Mouse (Mus musculus): ENCODE results near the gene Arhgap15. TPM values are rescaled to one million over a fixed set of nuclear protein-coding genes. Genes with fewer than 3 reads are reported as not detected.

The Arhgap15 gene
- total and polyA plus RNA-seq, 3 experiments: 1.5 to 2.8 TPM; not detected in 1

GRCm38 (mm10) chr2:44271455-44272346 lies 523.1 kb downstream of the Arhgap15 start:
- Histone ChIP-seq H3K36me3 (ENCODE audit: control insufficient read depth in 1 of 2, insufficient read depth in 2 of 2, low read length in 2 of 2) (no peaks in the 10 kb centered on the region), H3K27ac (ENCODE audit: control insufficient read depth, low read depth, low read length) (no peak overlapping the region), H3K79me2 (ENCODE audit: control insufficient read depth, insufficient read depth, low read length, poor library complexity) (no peaks in the 10 kb centered on the region), H3K27me3 (ENCODE audit: control insufficient read depth in 1 of 2, insufficient read depth in 2 of 2, low read length in 2 of 2) (no peaks in the 10 kb centered on the region), H3K4me1 (ENCODE audit: control insufficient read depth in 1 of 2, insufficient read depth in 2 of 2, low read length in 2 of 2) (no peaks in the 10 kb centered on the region), H3K9ac (ENCODE audit: control insufficient read depth, low read depth, low read length, poor library complexity, severe bottlenecking) (no peak overlapping the region), H3K4me3 (ENCODE audit: control insufficient read depth in 1 of 2, insufficient read depth in 1 of 2, low read depth in 2 of 2, low read length in 2 of 2) (no peak overlapping the region), H3K9me3 (replicated peaks; ENCODE audit: insufficient read depth, low read length) (no peaks in the 10 kb centered on the region)
- TF ChIP-seq MYB (IDR thresholded peaks at IDR 0.05; ENCODE audit: low read depth, low read length) (no peak), ZMIZ1 (IDR thresholded peaks at IDR 0.05; ENCODE audit: low read depth, low read length) (no peak), CTCF (IDR thresholded peaks at IDR 0.05 in 2 of 3, conservative IDR thresholded peaks at IDR 0.05 in 1 of 3; ENCODE audit: control insufficient read depth in 1 of 3, insufficient read depth in 1 of 3, low read depth in 2 of 3, low read length in 3 of 3, poor library complexity in 1 of 3, severe bottlenecking in 1 of 3) (no peak), MAX (IDR thresholded peaks at IDR 0.05; ENCODE audit: low read length) (no peak)
- no peak for DNase-seq (ENCODE audit: low read depth, low spot score)

- TF ChIP-seq MYB (IDR thresholded peaks at IDR 0.05; ENCODE audit: low read depth, low read length): no peak
- TF ChIP-seq MAX (IDR thresholded peaks at IDR 0.05; ENCODE audit: low read length): no peak
- no peak for TF ChIP-seq BHLHE40 (IDR thresholded peaks at IDR 0.05; ENCODE audit: borderline replicate concordance, low read depth, low read length)
- no peak for DNase-seq (ENCODE audit: low read depth, low spot score)
- no peak overlapping the region for H3K9ac ChIP-seq (ENCODE audit: control insufficient read depth, low read depth, low read length, poor library complexity, severe bottlenecking)
Measured at GRCm38 (mm10) chr2:44272606-44273005, 524.0 kb downstream of the Arhgap15 start.

GRCm38 (mm10) chr2:44274425-44274824 lies 525.8 kb downstream of the Arhgap15 start:
- TF ChIP-seq CHD1 (IDR thresholded peaks at IDR 0.05; ENCODE audit: low read depth, low read length) (no peak), MAX (IDR thresholded peaks at IDR 0.05; ENCODE audit: low read length) (no peak), ZMIZ1 (IDR thresholded peaks at IDR 0.05; ENCODE audit: low read depth, low read length) (no peak)
- H3K27me3 ChIP-seq (ENCODE audit: control insufficient read depth in 1 of 2, insufficient read depth in 2 of 2, low read length in 2 of 2): no peaks in the 10 kb centered on the region
- no peak for DNase-seq (ENCODE audit: low read depth, low spot score)
- no peaks in the 10 kb centered on the region for H3K4me1 ChIP-seq (ENCODE audit: control insufficient read depth in 1 of 2, insufficient read depth in 2 of 2, low read length in 2 of 2)
- no peaks in the 10 kb centered on the region for H3K9me3 ChIP-seq (replicated peaks; ENCODE audit: insufficient read depth, low read length)
- H3K27ac ChIP-seq (ENCODE audit: control insufficient read depth, low read depth, low read length): no peak overlapping the region
- no peak overlapping the region for H3K4me3 ChIP-seq (ENCODE audit: control insufficient read depth in 1 of 2, insufficient read depth in 1 of 2, low read depth in 2 of 2, low read length in 2 of 2)
- no peak overlapping the region for H3K9ac ChIP-seq (ENCODE audit: control insufficient read depth, low read depth, low read length, poor library complexity, severe bottlenecking)
- no peaks in the 10 kb centered on the region for H3K36me3 ChIP-seq (ENCODE audit: control insufficient read depth in 1 of 2, insufficient read depth in 2 of 2, low read length in 2 of 2)
- no peaks in the 10 kb centered on the region for H3K79me2 ChIP-seq (ENCODE audit: control insufficient read depth, insufficient read depth, low read length, poor library complexity)

More at GRCm38 (mm10) chr2:44272606-44273005, 524.0 kb downstream of the Arhgap15 start:
- Histone ChIP-seq H3K79me2 (ENCODE audit: control insufficient read depth, insufficient read depth, low read length, poor library complexity) (no peaks in the 10 kb centered on the region), H3K27ac (ENCODE audit: control insufficient read depth, low read depth, low read length) (no peak overlapping the region), H3K4me3 (ENCODE audit: control insufficient read depth in 1 of 2, insufficient read depth in 1 of 2, low read depth in 2 of 2, low read length in 2 of 2) (no peak overlapping the region), H3K27me3 (ENCODE audit: control insufficient read depth in 1 of 2, insufficient read depth in 2 of 2, low read length in 2 of 2) (no peaks in the 10 kb centered on the region), H3K4me1 (ENCODE audit: control insufficient read depth in 1 of 2, insufficient read depth in 2 of 2, low read length in 2 of 2) (no peaks in the 10 kb centered on the region), H3K9me3 (replicated peaks; ENCODE audit: insufficient read depth, low read length) (no peaks in the 10 kb centered on the region), H3K36me3 (ENCODE audit: control insufficient read depth in 1 of 2, insufficient read depth in 2 of 2, low read length in 2 of 2) (no peaks in the 10 kb centered on the region)
